Mouse (Mus musculus) spleen, adult 18-20 months (tissue): ENCODE measurements at regions not wholly inside any gene's neighbourhood (a gene's known extent, or its start where the extent isn't known, plus 50 kb on each side); places are given as distances from the start of the nearest gene placed in this dataset.
"Not testable (repeated sequence)": the region's sequence is repeated elsewhere in the genome, so short reads cannot be mapped to it uniquely, and the experiment has no call there.

Experiments
- DNase-seq, 2 experiments: peaks; one replicate each; pipeline ENCODE4 v3.0.0; 2022; ENCODE audit warnings: mixed read lengths in 2 of 2

- DNase-seq, result not testable (repeated sequence)
These were observed 373.5 kb downstream of the Tcerg1l start for GRCm38 (mm10) chr7:138024021-138024420.

- no peak for DNase-seq
These were observed 345.8 kb downstream of the Tcerg1l start for GRCm38 (mm10) chr7:138051696-138052095.

- DNase-seq, result no peak
These were observed 342.8 kb downstream of the Tcerg1l start for GRCm38 (mm10) chr7:138054756-138055155.

- DNase-seq, result no peak
These were observed 336.4 kb downstream of the Tcerg1l start for GRCm38 (mm10) chr7:138061116-138061515.

GRCm38 (mm10) chr7:138066921-138067320, 330.6 kb downstream of the Tcerg1l start:
- DNase-seq, result no peak

GRCm38 (mm10) chr7:138075231-138075630, 322.3 kb downstream of the Tcerg1l start:
- no peak for DNase-seq

GRCm38 (mm10) chr7:138083980-138084379, 313.6 kb downstream of the Tcerg1l start:
- DNase-seq, result peak; percentile 18 to 63

GRCm38 (mm10) chr7:138107471-138108210, 289.9 kb downstream of the Tcerg1l start:
- no peak for DNase-seq

GRCm38 (mm10) chr7:138121497-138121896, 276.0 kb downstream of the Tcerg1l start:
- no peak for DNase-seq

GRCm38 (mm10) chr7:138129701-138130100, 267.8 kb downstream of the Tcerg1l start:
- no peak for DNase-seq

GRCm38 (mm10) chr7:138133427-138133826, 264.1 kb downstream of the Tcerg1l start:
- DNase-seq, result no peak

GRCm38 (mm10) chr7:138137934-138138333, 259.6 kb downstream of the Tcerg1l start:
- DNase-seq, result no peak

GRCm38 (mm10) chr7:138139766-138140165, 257.8 kb downstream of the Tcerg1l start:
- no peak for DNase-seq

- no peak for DNase-seq
These were observed 248.0 kb downstream of the Tcerg1l start for GRCm38 (mm10) chr7:138149496-138149895.

- no peak for DNase-seq
These were observed 243.9 kb downstream of the Tcerg1l start for GRCm38 (mm10) chr7:138153455-138154167.
